Mouse (Mus musculus) liver, postnatal 0 days (tissue): ENCODE data around the gene Spock1.

Experiments
- CTCF ChIP-seq: sonication (generic); IDR thresholded peaks from 2 replicates; pipeline ENCODE4 v1.5.1; 2016; ENCODE audit warnings: antibody characterized with exemption, low read depth
- EP300 ChIP-seq: IDR thresholded peaks from 2 replicates; pipeline ENCODE4 v1.6.1; 2016; ENCODE audit warnings: antibody characterized with exemption, low read depth, mild to moderate bottlenecking

DNA sequence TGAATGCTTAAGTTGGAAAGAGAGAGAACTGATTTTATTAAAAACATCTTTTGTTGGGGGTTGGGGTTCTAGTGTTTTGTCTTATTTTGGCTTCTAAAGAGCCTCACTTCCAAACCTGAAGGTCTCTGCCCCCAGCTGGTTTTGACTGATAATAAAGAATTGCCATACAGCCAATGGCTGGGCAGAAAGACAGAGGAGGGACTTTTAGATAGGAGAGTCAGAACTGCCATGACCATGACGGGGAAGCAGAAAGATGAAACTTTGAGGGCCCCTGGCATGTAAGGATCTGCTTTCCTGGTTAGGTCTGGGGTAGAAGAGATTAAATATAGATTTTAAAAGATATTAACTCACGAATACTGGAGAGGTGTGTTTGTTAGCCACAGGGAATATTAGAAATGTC, 96.9 kb downstream of the Spock1 start:
- TF ChIP-seq CTCF (no peak), EP300 (no peak)
